Mouse (Mus musculus) MEL (cell line): ENCODE results near the gene Acta1. TPM values are rescaled to one million over a fixed set of nuclear protein-coding genes. Genes with fewer than 3 reads are reported as not detected.

Experiments
- DNase-seq: peaks from one replicate; pipeline ENCODE4 v3.0.0; 2011; ENCODE audit warnings: low read depth, low spot score
- H3K27ac ChIP-seq: 2 replicates; pipeline ENCODE4 v1.5.1; 2012; ENCODE audit warnings: low read depth, mild to moderate bottlenecking, control low read depth, low read length, moderate library complexity; ENCODE audit not compliant: control insufficient read depth
- H3K27me3 ChIP-seq, 2 experiments: fragments of 150-350 bp in 1 of 2; sonication (generic) in 1 of 2; 2 replicates each; pipeline ENCODE4 v1.6.1; 2012; ENCODE audit warnings: low read length in 2 of 2, mild to moderate bottlenecking in 2 of 2, improper control_type of control experiment in 1 of 2, moderate library complexity in 1 of 2; ENCODE audit not compliant: insufficient read depth in 2 of 2, control insufficient read depth in 1 of 2
- H3K36me3 ChIP-seq, 2 experiments: 2 replicates each; pipeline ENCODE4 v1.6.1; 2012 to 2014; ENCODE audit warnings: low read length in 2 of 2, improper control_type of control experiment in 1 of 2, inconsistent platforms in 1 of 2, mild to moderate bottlenecking in 1 of 2; ENCODE audit not compliant: insufficient read depth in 2 of 2, control insufficient read depth in 1 of 2
- H3K4me1 ChIP-seq, 2 experiments: fragments of 150-350 bp in 1 of 2; sonication (generic) in 1 of 2; 2 replicates each; pipeline ENCODE4 v1.6.1; 2012; ENCODE audit warnings: low read length in 2 of 2, improper control_type of control experiment in 1 of 2, mild to moderate bottlenecking in 1 of 2; ENCODE audit not compliant: insufficient read depth in 2 of 2, control insufficient read depth in 1 of 2
- H3K4me3 ChIP-seq, 2 experiments: fragments of 150-350 bp in 1 of 2; sonication (generic) in 1 of 2; 2 replicates each; pipeline ENCODE4 v1.5.1; 2012; ENCODE audit warnings: low read depth in 2 of 2, low read length in 2 of 2, mild to moderate bottlenecking in 2 of 2, moderate library complexity in 2 of 2, control low read depth in 1 of 2, improper control_type of control experiment in 1 of 2; ENCODE audit not compliant: control insufficient read depth in 1 of 2, insufficient read depth in 1 of 2
- H3K79me2 ChIP-seq: 2 replicates; pipeline ENCODE4 v1.6.1; 2012; ENCODE audit warnings: mild to moderate bottlenecking, low read length, moderate library complexity; ENCODE audit not compliant: control insufficient read depth, poor library complexity, insufficient read depth
- H3K9ac ChIP-seq: 2 replicates; pipeline ENCODE4 v1.6.1; 2012; ENCODE audit warnings: low read depth, mild to moderate bottlenecking, control low read depth, low read length, moderate library complexity; ENCODE audit not compliant: control insufficient read depth, poor library complexity, severe bottlenecking
- H3K9me3 ChIP-seq: fragments of 150-350 bp; sonication (generic); replicated peaks from 2 replicates; pipeline ENCODE4 v1.6.1; 2012; ENCODE audit warnings: mild to moderate bottlenecking, low read length, improper control_type of control experiment, moderate library complexity; ENCODE audit not compliant: insufficient read depth
- CTCF ChIP-seq, 3 experiments: IDR thresholded peaks in 2 of 3; conservative IDR thresholded peaks in 1 of 3; 2 replicates each; pipeline ENCODE4 v1.5.1; 2011 to 2012; ENCODE audit warnings: low read length in 3 of 3, low read depth in 2 of 3, mild to moderate bottlenecking in 2 of 3, improper control_type of control experiment in 1 of 3, inconsistent platforms in 1 of 3, mixed read lengths in 1 of 3, moderate library complexity in 1 of 3; ENCODE audit not compliant: control insufficient read depth in 1 of 3, insufficient read depth in 1 of 3, poor library complexity in 1 of 3, severe bottlenecking in 1 of 3
- ETS1 ChIP-seq: IDR thresholded peaks from 2 replicates; pipeline ENCODE4 v1.6.1; 2012; ENCODE audit warnings: low read depth, mild to moderate bottlenecking, inconsistent platforms, low read length, improper control_type of control experiment, moderate library complexity
- GABPA ChIP-seq: IDR thresholded peaks from 2 replicates; pipeline ENCODE4 v1.6.1; 2012; ENCODE audit warnings: low read depth, mild to moderate bottlenecking, inconsistent platforms, low read length, improper control_type of control experiment, moderate library complexity
- GATA1 ChIP-seq: IDR thresholded peaks from 2 replicates; pipeline ENCODE4 v1.6.1; 2011; ENCODE audit warnings: low read depth, low read length, improper control_type of control experiment
- JUND ChIP-seq: IDR thresholded peaks from 2 replicates; pipeline ENCODE4 v1.6.1; 2011; ENCODE audit warnings: low read depth, mild to moderate bottlenecking, improper control_type of control experiment, low read length
- KAT2A ChIP-seq: conservative IDR thresholded peaks from 2 replicates; pipeline ENCODE4 v1.6.1; 2012; ENCODE audit warnings: low read depth, low read length, improper control_type of control experiment, inconsistent platforms
- MAZ ChIP-seq: IDR thresholded peaks from 2 replicates; pipeline ENCODE4 v1.6.1; 2012; ENCODE audit warnings: low read depth, mild to moderate bottlenecking, inconsistent platforms, low read length, improper control_type of control experiment
- MEF2A ChIP-seq: IDR thresholded peaks from 2 replicates; pipeline ENCODE4 v1.6.1; 2014; ENCODE audit warnings: low read depth, mild to moderate bottlenecking, inconsistent platforms, low read length, improper control_type of control experiment; ENCODE audit not compliant: poor library complexity, insufficient replicate concordance, severe bottlenecking; ENCODE audit errors: extremely low read depth
- MXI1 ChIP-seq: IDR thresholded peaks from 2 replicates; pipeline ENCODE4 v1.6.1; 2011; ENCODE audit warnings: mild to moderate bottlenecking, low read depth, low read length, improper control_type of control experiment
- MYC ChIP-seq: IDR thresholded peaks from 2 replicates; pipeline ENCODE4 v1.6.1; 2011; ENCODE audit warnings: low read depth, mild to moderate bottlenecking, low read length, improper control_type of control experiment, moderate library complexity
- NRF1 ChIP-seq: IDR thresholded peaks from 2 replicates; pipeline ENCODE4 v1.6.1; 2014; ENCODE audit warnings: low read depth, mild to moderate bottlenecking, inconsistent platforms, low read length, improper control_type of control experiment, moderate library complexity; ENCODE audit not compliant: poor library complexity, insufficient read depth, severe bottlenecking
- POLR2A ChIP-seq, 2 experiments: IDR thresholded peaks; 2 replicates each; pipeline ENCODE4 v1.6.1; 2011 to 2012; ENCODE audit warnings: low read length in 2 of 2, mild to moderate bottlenecking in 2 of 2, control low read depth in 1 of 2, improper control_type of control experiment in 1 of 2, low read depth in 1 of 2, moderate library complexity in 1 of 2; ENCODE audit not compliant: control insufficient read depth in 1 of 2, insufficient read depth in 1 of 2, poor library complexity in 1 of 2
- SIN3A ChIP-seq: IDR thresholded peaks from 2 replicates; pipeline ENCODE4 v1.6.1; 2012; ENCODE audit warnings: low read length, improper control_type of control experiment, inconsistent platforms
- UBTF ChIP-seq: IDR thresholded peaks from 2 replicates; pipeline ENCODE4 v1.6.1; 2012; ENCODE audit warnings: low read depth, mild to moderate bottlenecking, inconsistent platforms, low read length, improper control_type of control experiment, moderate library complexity, borderline replicate concordance; ENCODE audit not compliant: insufficient read depth
- USF2 ChIP-seq, 2 experiments: IDR thresholded peaks; 2 replicates each; pipeline ENCODE4 v1.6.1; 2011 to 2012; ENCODE audit warnings: improper control_type of control experiment in 2 of 2, low read length in 2 of 2, borderline replicate concordance in 1 of 2, inconsistent platforms in 1 of 2, low read depth in 1 of 2, mild to moderate bottlenecking in 1 of 2; ENCODE audit not compliant: insufficient read depth in 1 of 2
- polyA plus RNA-seq, 2 experiments: library from polyadenylated mRNA; stranded (reverse) in 1 of 2; unstranded in 1 of 2; fragments of >175 nt in 1 of 2; fragments of >200 nt in 1 of 2; gene quantifications; 2 replicates each; pipeline versions ENCODE4 v1.2.1 to v1.2.4; 2012; ENCODE audit warnings: low replicate concordance in 2 of 2, low read depth in 1 of 2; ENCODE audit not compliant: insufficient read length in 2 of 2, insufficient read depth in 1 of 2, missing spikeins in 1 of 2
- total RNA-seq: library from RNA; depleted of rRNA; stranded (reverse); fragments of 300-350 nt; gene quantifications from 2 replicates; pipeline ENCODE4 v1.2.3, GENCODE M21; 2012

Gene Acta1
- total and polyA plus RNA-seq, 3 experiments, result 0.23 to 0.32 TPM; not detected in 1

GRCm38 (mm10) chr8:123882412-123882811 lies 12.1 kb downstream of the Acta1 start:
- Histone ChIP-seq H3K9ac (no peak overlapping the region), H3K79me2 (no peaks in the 10 kb centered on the region), H3K27ac (no peak overlapping the region), H3K36me3 (no peaks in the 10 kb centered on the region; a peak in 1 of 4 replicates), H3K4me3 (no peak overlapping the region), H3K27me3 (peaks cover 2 to 5% of the 10 kb centered on the region in 2 experiments; a peak in 2 of 4 replicates), H3K9me3 (no peaks in the 10 kb centered on the region), H3K4me1 (peaks cover 0 to 2% of the 10 kb centered on the region in 2 experiments; a peak in 1 of 4 replicates)
- DNase-seq, result no peak
- TF ChIP-seq NRF1 (no peak), UBTF (no peak)

- no peaks in the 10 kb centered on the region; a peak in 1 of 4 replicates for H3K36me3 ChIP-seq
- no peaks in the 10 kb centered on the region for H3K9me3 ChIP-seq
- no peak overlapping the region for H3K27ac ChIP-seq
- no peak for TF ChIP-seq UBTF
- TF ChIP-seq MYC, result no peak
- no peak for TF ChIP-seq CTCF (IDR thresholded peaks at IDR 0.05 in 2 of 3, conservative IDR thresholded peaks at IDR 0.05 in 1 of 3; ENCODE audit: control insufficient read depth in 1 of 3, insufficient read depth in 1 of 3, low read depth in 2 of 3, low read length in 3 of 3, poor library complexity in 1 of 3, severe bottlenecking in 1 of 3)
- TF ChIP-seq JUND, result no peak
- TF ChIP-seq MEF2A, result no peak
- TF ChIP-seq KAT2A, result no peak
- TF ChIP-seq POLR2A (IDR thresholded peaks at IDR 0.05; ENCODE audit: control insufficient read depth in 1 of 2, insufficient read depth in 1 of 2, low read depth in 1 of 2, low read length in 2 of 2, poor library complexity in 1 of 2), result no peak
- TF ChIP-seq GATA1, result no peak
- TF ChIP-seq GABPA, result no peak
- TF ChIP-seq MXI1, result no peak
- TF ChIP-seq SIN3A, result no peak
- TF ChIP-seq ETS1, result no peak
- TF ChIP-seq MAZ, result no peak
- no peak for TF ChIP-seq USF2 (IDR thresholded peaks at IDR 0.05; ENCODE audit: borderline replicate concordance in 1 of 2, insufficient read depth in 1 of 2, low read depth in 1 of 2, low read length in 2 of 2)
- no peak overlapping the region for H3K4me3 ChIP-seq
- no peak overlapping the region for H3K9ac ChIP-seq
- H3K27me3 ChIP-seq, result peaks cover 0 to 2% of the 10 kb centered on the region in 2 experiments; a peak in 1 of 4 replicates
- no peaks in the 10 kb centered on the region for H3K79me2 ChIP-seq
- DNase-seq, result no peak
- peaks cover 0 to 2% of the 10 kb centered on the region in 2 experiments; a peak in 1 of 4 replicates for H3K4me1 ChIP-seq
These were observed 13.7 kb downstream of the Acta1 start for GRCm38 (mm10) chr8:123880821-123881350.
